Mouse (Mus musculus) hindbrain, postnatal 0 days (tissue): Measurements from ENCODE around the gene Prmt2. TPM values are rescaled to one million over a fixed set of nuclear protein-coding genes. Genes with fewer than 3 reads are reported as not detected.

ENCODE experiments used
- ATAC-seq: fragments of 200-750 bp; cut with Nextera tagmentation; 2 replicates; pipeline ENCODE4 v1.8.0; 2017; ENCODE audit warnings: mild to moderate bottlenecking, moderate TSS enrichment, moderate library complexity
- DNase-seq: peaks from one replicate; pipeline ENCODE4 v3.0.0-alpha.2; 2015; ENCODE audit warnings: low spot score
- H3K27ac ChIP-seq: fragments of 300-500 bp; sonication (generic); 2 replicates; pipeline ENCODE4 v1.5.1; 2014; ENCODE audit warnings: mild to moderate bottlenecking
- H3K27me3 ChIP-seq: fragments of 300-500 bp; sonication (generic); 2 replicates; pipeline ENCODE4 v1.6.1; 2014; ENCODE audit warnings: low read length, mixed read lengths; ENCODE audit not compliant: insufficient read depth
- H3K36me3 ChIP-seq: fragments of 300-500 bp; sonication (generic); 2 replicates; pipeline ENCODE4 v1.6.1; 2014; ENCODE audit warnings: low read length, mixed read lengths; ENCODE audit not compliant: insufficient read depth
- H3K4me1 ChIP-seq: fragments of 300-500 bp; sonication (generic); 2 replicates; pipeline ENCODE4 v1.6.1; 2014; ENCODE audit warnings: antibody characterized with exemption, low read length, mixed read lengths; ENCODE audit not compliant: insufficient read depth
- H3K4me2 ChIP-seq: fragments of 300-500 bp; sonication (generic); 2 replicates; pipeline ENCODE4 v1.6.1; 2014; ENCODE audit warnings: low read depth, mild to moderate bottlenecking, low read length, moderate library complexity, mixed read lengths
- H3K4me3 ChIP-seq: fragments of 300-500 bp; sonication (generic); 2 replicates; pipeline ENCODE4 v1.5.1; 2014; ENCODE audit warnings: low read length
- H3K9ac ChIP-seq: fragments of 300-500 bp; sonication (generic); replicated peaks from 2 replicates; pipeline ENCODE4 v1.6.1; 2014; ENCODE audit warnings: mild to moderate bottlenecking, low read length, moderate library complexity, mixed read lengths
- H3K9me3 ChIP-seq: fragments of 300-500 bp; sonication (generic); 2 replicates; pipeline ENCODE4 v1.6.1; 2016; ENCODE audit warnings: low read length, mixed read lengths
- CTCF ChIP-seq: IDR thresholded peaks from 2 replicates; pipeline ENCODE4 v1.5.1; 2016; ENCODE audit warnings: antibody characterized with exemption, control low read depth, low read depth
- WGBS: fragments of 180-500 bp; shearing (Covaris S2); extraction: QIAGEN DNeasy Blood & Tissue Kit; methylation state at CpG from one replicate; pipeline ENCODE4 v1.1.7; 2014; 5-methylcytosine and 5-hydroxymethylcytosine counted together
- polyA plus RNA-seq: library from polyadenylated mRNA; unstranded; fragments of >200 nt; fragmentation: Nextera tagmentation; extraction: Ambion mirVana; gene quantifications from 2 replicates; pipeline ENCODE4 v1.2.1, GENCODE M21; 2015
- total RNA-seq: library from RNA; depleted of rRNA; stranded (reverse); fragments of >200 nt; gene quantifications from 2 replicates; pipeline ENCODE4 v1.2.3, GENCODE M21; 2014

The Prmt2 gene
- total and polyA plus RNA-seq, 2 experiments from 2014 or later: 174 to 250 TPM

DNA sequence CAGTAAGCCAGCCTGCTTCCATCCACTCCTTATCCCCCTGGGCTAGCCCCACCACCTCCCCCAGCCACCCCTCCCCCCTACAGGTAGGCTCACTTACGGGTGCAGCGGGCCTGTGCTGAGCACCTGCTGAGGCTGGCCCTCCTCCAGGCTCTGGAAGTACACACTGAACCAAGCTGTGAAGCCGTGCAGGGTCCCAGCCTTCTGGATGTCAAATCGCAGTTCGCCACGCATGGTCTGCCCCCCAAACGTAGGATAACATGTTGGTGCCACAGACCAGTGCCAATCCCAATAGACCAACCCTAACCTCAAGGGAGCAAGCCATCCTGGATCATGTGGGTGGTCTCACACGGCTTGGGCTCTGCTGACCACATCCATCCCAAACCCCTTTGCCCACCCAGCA is 28.4 kb downstream of the Prmt2 start:
- WGBS: 93% methylated on average over 8 of the region's 8 CpGs
- no peak for ATAC-seq

DNA sequence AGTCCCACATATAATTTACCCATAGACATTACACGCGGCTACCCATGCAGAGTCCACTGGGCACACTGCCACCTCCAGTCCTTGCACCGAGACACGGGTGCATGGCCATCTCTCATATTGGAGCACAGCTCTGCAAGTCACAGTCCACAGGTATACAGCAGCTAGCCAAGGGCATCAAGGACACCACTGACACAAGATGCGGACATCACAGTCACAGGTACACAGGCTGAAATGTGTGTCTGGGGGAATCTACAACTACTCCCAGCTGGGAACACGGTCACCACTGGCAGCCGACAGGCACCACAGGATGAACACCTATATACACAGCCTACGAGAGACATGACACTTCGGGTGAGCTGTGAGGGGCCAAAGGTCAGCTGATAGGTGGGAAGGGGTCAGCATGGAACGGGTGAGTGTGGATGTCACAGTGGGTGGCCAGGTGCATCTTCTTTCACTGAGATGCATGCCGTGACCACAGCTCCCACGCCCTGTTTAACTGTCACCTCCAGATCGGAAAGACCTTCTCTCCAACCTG is 30.3 kb downstream of the Prmt2 start:
- Histone ChIP-seq H3K9me3 (no peaks in the 10 kb centered on the region), H3K4me3 (no peak overlapping the region), H3K36me3 (peaks cover 39% of the 10 kb centered on the region), H3K27ac (no peak overlapping the region), H3K27me3 (no peaks in the 10 kb centered on the region), H3K9ac (no peak overlapping the region), H3K4me1 (no peaks in the 10 kb centered on the region), H3K4me2 (no peak overlapping the region)
- no peak for TF ChIP-seq CTCF
- ATAC-seq: no peak
- no peak for DNase-seq
- 89% methylated on average over 13 of the region's 13 CpGs for WGBS

More for the DNA sequence above, 28.4 kb downstream of the Prmt2 start:
- Histone ChIP-seq H3K4me3 (no peak overlapping the region), H3K27me3 (no peaks in the 10 kb centered on the region), H3K4me2 (no peak overlapping the region), H3K9me3 (no peaks in the 10 kb centered on the region), H3K27ac (no peak overlapping the region), H3K36me3 (peaks cover 47% of the 10 kb centered on the region), H3K4me1 (no peaks in the 10 kb centered on the region), H3K9ac (no peak overlapping the region)
- no peak for DNase-seq
- no peak for TF ChIP-seq CTCF

DNA sequence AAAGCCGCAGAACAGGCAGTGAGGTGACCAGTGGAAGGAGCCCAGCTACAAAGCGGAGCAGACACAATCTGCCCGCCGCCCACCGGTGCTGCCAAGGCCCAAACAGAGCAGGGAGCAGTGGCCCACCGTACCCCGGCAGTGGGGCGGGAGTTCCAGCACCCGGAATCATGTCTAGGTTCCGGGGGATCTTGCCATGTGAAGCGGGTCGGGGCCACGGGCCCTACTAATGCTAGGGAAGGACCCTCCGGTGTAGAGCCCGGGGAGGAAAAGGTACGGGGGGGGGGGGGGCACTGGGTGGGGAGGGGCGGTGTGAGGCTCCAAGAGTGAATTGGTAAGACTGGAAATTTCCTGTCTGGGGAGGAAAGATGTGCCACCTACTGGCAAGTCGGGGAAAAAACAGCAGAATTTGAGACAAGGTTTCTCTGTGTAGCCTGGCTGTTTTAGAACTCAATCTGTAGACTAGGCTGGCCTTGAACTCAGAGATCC is 33.8 kb downstream of the Prmt2 start:
- ATAC-seq: peak; percentile 66
- H3K27ac ChIP-seq: no peak overlapping the region
- H3K9me3 ChIP-seq: no peaks in the 10 kb centered on the region
- peak; percentile 74 for DNase-seq
- peak overlapping the region; percentile 57 for H3K4me2 ChIP-seq
- peaks cover 21% of the 10 kb centered on the region for H3K36me3 ChIP-seq
- H3K27me3 ChIP-seq: no peaks in the 10 kb centered on the region
- peak overlapping the region; percentile 46 for H3K9ac ChIP-seq
- WGBS: 20% methylated on average over 18 of the region's 18 CpGs
- H3K4me3 ChIP-seq: peak overlapping the region; percentile 31
- TF ChIP-seq CTCF: peak; percentile 65
- H3K4me1 ChIP-seq: no peaks in the 10 kb centered on the region

DNA sequence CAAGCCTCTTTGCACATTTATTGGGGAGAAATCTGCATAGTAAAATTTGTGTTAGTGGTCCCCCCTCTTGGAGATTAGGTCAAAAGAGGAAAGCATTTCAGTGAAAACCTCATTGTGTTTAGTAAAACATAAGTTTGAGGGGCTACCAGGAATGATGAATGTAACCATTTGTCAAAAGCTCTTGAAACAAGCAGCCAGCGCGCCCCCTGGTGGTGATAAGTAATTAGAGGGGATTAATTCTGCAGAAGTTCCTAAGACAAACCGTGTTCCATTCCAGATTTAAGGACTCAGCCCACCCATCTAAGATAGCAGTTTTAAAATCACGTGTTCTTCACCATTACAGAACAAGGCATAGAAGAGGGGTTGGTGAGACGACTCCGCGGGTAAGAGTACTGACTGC is 35.7 kb downstream of the Prmt2 start:
- peak; percentile 80 for TF ChIP-seq CTCF
- Histone ChIP-seq H3K4me1 (no peaks in the 10 kb centered on the region), H3K9me3 (no peaks in the 10 kb centered on the region), H3K27me3 (no peaks in the 10 kb centered on the region), H3K27ac (no peak overlapping the region), H3K4me2 (no peak overlapping the region), H3K9ac (no peak overlapping the region), H3K4me3 (no peak overlapping the region), H3K36me3 (peaks cover 7% of the 10 kb centered on the region)
- DNase-seq (peak; percentile 91), ATAC-seq (no peak; the same call in 1 of the 2 replicates)
- 19% methylated on average over 7 of the region's 7 CpGs for WGBS

DNA sequence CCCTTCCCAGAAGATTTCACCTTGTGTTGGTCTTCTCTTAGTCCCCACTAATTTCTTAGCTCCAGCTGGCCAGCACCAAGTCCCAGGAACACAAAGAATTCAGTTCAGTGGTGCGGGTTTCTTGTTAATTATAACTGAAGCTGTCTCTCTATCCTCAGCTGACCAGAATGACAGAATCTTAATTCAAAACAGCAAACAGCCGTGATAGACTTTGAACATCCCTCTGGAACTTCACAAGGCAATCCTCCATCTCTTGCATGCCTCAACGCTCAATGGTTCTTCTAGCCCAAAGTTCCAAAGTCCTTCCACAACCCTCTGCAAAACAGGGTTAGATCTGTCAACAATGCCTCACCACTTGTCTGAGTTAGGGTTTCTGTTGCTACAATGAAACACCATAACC is 36.2 kb downstream of the Prmt2 start:
- Histone ChIP-seq H3K4me1 (no peaks in the 10 kb centered on the region), H3K36me3 (0 out of 2 replicates have a peak, but pooled peaks cover 3% of the 10 kb centered on the region), H3K4me3 (no peak overlapping the region), H3K9me3 (no peaks in the 10 kb centered on the region), H3K27ac (no peak overlapping the region), H3K27me3 (no peaks in the 10 kb centered on the region), H3K4me2 (no peak overlapping the region), H3K9ac (no peak overlapping the region)
- DNase-seq: no peak
- TF ChIP-seq CTCF: no peak
- no peak for ATAC-seq
- 90% methylated on average over 3 of the region's 3 CpGs for WGBS

DNA sequence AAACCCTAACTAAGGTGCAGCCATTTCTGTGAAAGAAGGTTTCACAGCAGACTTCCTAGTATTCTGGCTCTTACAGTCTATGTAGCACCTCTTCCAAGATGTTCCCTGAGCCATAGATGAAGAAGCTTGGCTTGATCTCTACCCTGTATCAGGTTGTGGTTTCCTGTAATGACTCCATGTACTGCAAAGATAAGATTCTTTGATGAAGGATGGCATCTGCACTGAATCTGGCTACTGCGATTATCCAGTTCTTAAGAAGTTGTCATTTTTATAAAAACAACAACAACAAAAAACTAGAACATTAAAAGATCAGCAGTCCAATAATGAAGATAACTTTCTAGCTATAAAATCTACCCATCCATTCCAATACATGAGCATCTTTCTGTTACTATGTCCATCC is 49.7 kb downstream of the Prmt2 start:
- Histone ChIP-seq H3K9ac (no peak overlapping the region), H3K4me2 (no peak overlapping the region), H3K9me3 (no peaks in the 10 kb centered on the region), H3K4me1 (no peaks in the 10 kb centered on the region), H3K4me3 (no peak overlapping the region), H3K36me3 (no peaks in the 10 kb centered on the region), H3K27ac (no peak overlapping the region), H3K27me3 (no peaks in the 10 kb centered on the region)
- no peak for TF ChIP-seq CTCF
- no peak for DNase-seq
- ATAC-seq: no peak
- WGBS: 95% methylated on average over 1 of the region's 1 CpGs

DNA sequence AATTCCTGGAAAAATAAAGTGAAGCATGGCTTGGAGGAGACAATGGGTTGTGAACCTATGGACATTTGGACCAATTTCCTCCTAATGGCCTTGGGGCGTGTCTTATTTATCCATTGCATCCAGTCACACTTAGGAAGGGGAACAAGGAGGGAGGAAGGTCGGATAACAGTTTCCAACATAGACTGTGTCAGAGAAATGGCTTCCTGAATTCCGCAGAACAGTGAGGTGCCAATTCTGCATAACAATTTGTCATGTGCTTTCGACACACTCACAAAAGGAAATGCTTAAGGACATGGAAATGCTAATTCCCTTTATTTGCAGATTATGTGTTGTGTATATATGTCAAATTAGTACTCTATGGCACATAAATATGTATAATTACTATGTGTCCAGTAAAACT is 52.4 kb downstream of the Prmt2 start:
- 76% methylated on average over 4 of the region's 4 CpGs for WGBS
- H3K27ac ChIP-seq: no peak overlapping the region
- no peaks in the 10 kb centered on the region for H3K27me3 ChIP-seq
- ATAC-seq: no peak
- no peak overlapping the region for H3K4me3 ChIP-seq
- no peak overlapping the region for H3K4me2 ChIP-seq
- no peak for TF ChIP-seq CTCF
- no peaks in the 10 kb centered on the region for H3K9me3 ChIP-seq
- no peak overlapping the region for H3K9ac ChIP-seq
- no peaks in the 10 kb centered on the region for H3K36me3 ChIP-seq
- no peaks in the 10 kb centered on the region for H3K4me1 ChIP-seq
- DNase-seq: no peak
